Mouse (Mus musculus) ES-E14 (cell line): ENCODE results near the gene Pagr1b.

ENCODE experiments used
- HCFC1 ChIP-seq: IDR thresholded peaks from 2 replicates; pipeline ENCODE4 v1.6.1; 2012; ENCODE audit warnings: low read length, inconsistent platforms, borderline replicate concordance; ENCODE audit not compliant: insufficient read depth
- ZC3H11A ChIP-seq: IDR thresholded peaks from 2 replicates; pipeline ENCODE4 v1.6.1; 2012; ENCODE audit warnings: low read depth, mild to moderate bottlenecking, inconsistent platforms, low read length, borderline replicate concordance
- ZNF384 ChIP-seq: IDR thresholded peaks from 2 replicates; pipeline ENCODE4 v1.6.1; 2012; ENCODE audit warnings: low read depth, low read length, inconsistent platforms

- TF ChIP-seq ZNF384 (no peak), ZC3H11A (no peak), HCFC1 (no peak)
Observed at GRCm38 (mm10) chr7:127017950-127018345, 1.7 kb upstream of the Pagr1b start.
